Comparison of ENCODE assay signal across 19 mouse cellular contexts in the genomic region with DNA sequence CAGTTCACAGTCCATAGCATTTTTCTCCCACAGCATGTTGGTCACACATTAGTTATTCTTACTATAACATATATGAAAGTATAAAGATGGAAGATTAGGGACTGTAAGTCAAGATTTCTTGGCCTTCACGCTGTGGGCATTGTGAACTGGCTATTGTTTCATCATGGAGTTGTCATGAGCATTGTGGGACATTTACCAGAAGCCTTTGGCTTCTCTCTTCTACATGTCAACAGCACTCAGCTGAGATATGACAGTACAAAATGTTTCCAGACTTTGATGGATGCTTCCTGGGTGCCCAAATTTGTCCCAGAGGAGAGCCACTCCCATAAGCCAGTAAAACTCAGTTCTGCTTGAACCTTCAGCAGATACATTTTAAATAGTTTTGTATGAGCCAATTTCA.
DNase-seq lines count a peak whose midpoint lies in the region; ATAC-seq and TF ChIP-seq lines count a peak whose summit lies in the region.
"Had no signal": no experiment of that assay in that cellular context is flagged by ENCODE, and none has a peak within 500 bp of the region (broad histone marks: within the 10 kb centered on the region; RNA-seq: fewer than 3 reads in every experiment).

No protein-coding gene starts in this region.

- H3K9ac ChIP-seq in heart, embryonic 16.5 days (ENCODE audit: low read length) = no peak overlapping the region
- no peak overlapping the region for H3K9ac ChIP-seq in midbrain, embryonic 15.5 days
- H3K9ac ChIP-seq: forebrain, embryonic 13.5 days; hindbrain, embryonic 14.5 days; intestine, embryonic 15.5 days had no signal

- DNase-seq in heart, adult 8-10 months (ENCODE audit: low spot score) = peak; percentile 27
- DNase-seq in heart, embryonic 10.5 days (ENCODE audit: low spot score) = no peak
- peak; percentile 8 to 33 for DNase-seq in heart, adult 9 months (ENCODE audit: low spot score in 2 of 2)
- no peak for DNase-seq in layer of hippocampus, adult 2 months (ENCODE audit: low spot score in 2 of 2)
- DNase-seq in midbrain, embryonic 10.5 days (ENCODE audit: low spot score) = no peak
- DNase-seq: adrenal gland, postnatal 14 days; cerebellum, adult 11-12 months; cerebellum, adult 9-10 months; cerebellum, postnatal 36 days; gastrocnemius, adult 2 months; gastrocnemius, postnatal 25 days; kidney, adult 18-20 months had no signal

- WGBS in heart, embryonic 10.5 days = 38% methylated on average over 1 of the region's 1 CpGs
- 35% methylated on average over 1 of the region's 1 CpGs for WGBS in heart, embryonic 16.5 days
- WGBS in midbrain, embryonic 15.5 days = 73% methylated on average over 1 of the region's 1 CpGs
- 77% methylated on average over 1 of the region's 1 CpGs for WGBS in midbrain, embryonic 10.5 days

- no peaks in the 10 kb centered on the region for H3K9me3 ChIP-seq in heart, embryonic 10.5 days
- H3K9me3 ChIP-seq in heart, embryonic 16.5 days (replicated peaks; ENCODE audit: control insufficient read depth, low read length) = no peaks in the 10 kb centered on the region
- no peaks in the 10 kb centered on the region for H3K9me3 ChIP-seq in midbrain, embryonic 15.5 days
- no peaks in the 10 kb centered on the region for H3K9me3 ChIP-seq in midbrain, embryonic 10.5 days (replicated peaks)
- H3K9me3 ChIP-seq: embryonic facial prominence, embryonic 10.5 days; forebrain, embryonic 13.5 days; hindbrain, embryonic 10.5 days; intestine, embryonic 15.5 days had no signal

- no peaks in the 10 kb centered on the region for H3K27me3 ChIP-seq in heart, embryonic 10.5 days (ENCODE audit: insufficient read depth, poor library complexity, severe bottlenecking)
- H3K27me3 ChIP-seq in heart, embryonic 16.5 days (ENCODE audit: control insufficient read depth, insufficient read depth, low read length) = no peaks in the 10 kb centered on the region
- H3K27me3 ChIP-seq in midbrain, embryonic 15.5 days (replicated peaks) = no peaks in the 10 kb centered on the region
- H3K27me3 ChIP-seq in midbrain, embryonic 10.5 days (ENCODE audit: low read depth, poor library complexity, severe bottlenecking) = no peaks in the 10 kb centered on the region
- H3K27me3 ChIP-seq: forebrain, embryonic 13.5 days; intestine, embryonic 15.5 days had no signal

- no peak overlapping the region for H3K4me2 ChIP-seq in heart, embryonic 16.5 days (ENCODE audit: low read depth, low read length)
- H3K4me2 ChIP-seq in midbrain, embryonic 15.5 days = no peak overlapping the region
- H3K4me2 ChIP-seq: forebrain, embryonic 13.5 days; hindbrain, embryonic 14.5 days; intestine, embryonic 15.5 days had no signal

- no peaks in the 10 kb centered on the region for H3K36me3 ChIP-seq in heart, embryonic 10.5 days
- no peaks in the 10 kb centered on the region for H3K36me3 ChIP-seq in heart, embryonic 16.5 days (ENCODE audit: control insufficient read depth, insufficient read depth)
- H3K36me3 ChIP-seq in midbrain, embryonic 15.5 days (replicated peaks) = no peaks in the 10 kb centered on the region
- H3K36me3 ChIP-seq in midbrain, embryonic 10.5 days = no peaks in the 10 kb centered on the region
- H3K36me3 ChIP-seq: embryonic facial prominence, embryonic 10.5 days; hindbrain, embryonic 10.5 days; intestine, embryonic 15.5 days had no signal

- no peaks in the 10 kb centered on the region for H3K4me1 ChIP-seq in heart, embryonic 10.5 days
- peaks cover 7% of the 10 kb centered on the region for H3K4me1 ChIP-seq in heart, embryonic 16.5 days (ENCODE audit: control insufficient read depth, insufficient read depth, low read length)
- H3K4me1 ChIP-seq in midbrain, embryonic 15.5 days = no peaks in the 10 kb centered on the region
- no peaks in the 10 kb centered on the region for H3K4me1 ChIP-seq in midbrain, embryonic 10.5 days
- H3K4me1 ChIP-seq: embryonic facial prominence, embryonic 10.5 days; forebrain, embryonic 13.5 days; hindbrain, embryonic 10.5 days; intestine, embryonic 15.5 days had no signal

- no peak for TF ChIP-seq CTCF in layer of hippocampus, adult 2 months (conservative IDR thresholded peaks at IDR 0.05)

- H3K4me3 ChIP-seq in heart, embryonic 10.5 days = no peak overlapping the region
- no peak overlapping the region for H3K4me3 ChIP-seq in heart, embryonic 16.5 days (ENCODE audit: low read length)
- no peak overlapping the region for H3K4me3 ChIP-seq in layer of hippocampus, adult 2 months
- H3K4me3 ChIP-seq in midbrain, embryonic 15.5 days = no peak overlapping the region
- no peak overlapping the region for H3K4me3 ChIP-seq in midbrain, embryonic 10.5 days
- H3K4me3 ChIP-seq: embryonic facial prominence, embryonic 10.5 days; forebrain, embryonic 13.5 days; gastrocnemius, adult 2 months; hindbrain, embryonic 10.5 days; intestine, embryonic 15.5 days had no signal

- ATAC-seq in heart, embryonic 16.5 days (replicated peaks; ENCODE audit: extremely low read depth, insufficient read depth, low FRiP score) = peak; percentile 89
- ATAC-seq in midbrain, embryonic 15.5 days (replicated peaks) = no peak
- ATAC-seq: forebrain, embryonic 13.5 days; intestine, embryonic 15.5 days had no signal

- no peak overlapping the region for H3K27ac ChIP-seq in heart, embryonic 10.5 days
- H3K27ac ChIP-seq in heart, embryonic 16.5 days (ENCODE audit: low read length) = peak overlapping the region; percentile 57
- no peak overlapping the region for H3K27ac ChIP-seq in layer of hippocampus, adult 2 months
- H3K27ac ChIP-seq in midbrain, embryonic 15.5 days = no peak overlapping the region
- H3K27ac ChIP-seq in midbrain, embryonic 10.5 days (replicated peaks) = no peak overlapping the region
- H3K27ac ChIP-seq: embryonic facial prominence, embryonic 10.5 days; forebrain, embryonic 13.5 days; gastrocnemius, adult 2 months; hindbrain, embryonic 10.5 days; hindbrain, embryonic 14.5 days; intestine, embryonic 15.5 days had no signal

Comparison
In these comparisons a context has a peak if more than half of its experiments do, and no peak if none do; other contexts are left out.
1. DNase-seq: peak in heart, adult 8-10 months (single experiment) and heart, adult 9 months (2 of 2); none in heart, embryonic 10.5 days (single experiment), layer of hippocampus, adult 2 months (0 of 2) and midbrain, embryonic 10.5 days (single experiment).